Mouse (Mus musculus) heart, embryonic 16.5 days (tissue): Measurements from ENCODE around the gene Prkg1. TPM values are rescaled to one million over a fixed set of nuclear protein-coding genes. Genes with fewer than 3 reads are reported as not detected.
A peak's percentile ranks its signal among the peaks of the same experiment; 100 is the strongest.

Experiments
- ATAC-seq: fragments of 200-750 bp; cut with Nextera tagmentation; replicated peaks from 2 replicates; pipeline ENCODE4 v1.8.0; 2017; ENCODE audit warnings: moderate number of reproducible peaks; ENCODE audit not compliant: insufficient read depth, low FRiP score; ENCODE audit errors: extremely low read depth
- H3K27ac ChIP-seq: fragments of 300-500 bp; sonication (generic); 2 replicates; pipeline ENCODE4 v1.5.1; 2014; ENCODE audit warnings: mild to moderate bottlenecking, low read length, control low read depth, moderate library complexity
- H3K27me3 ChIP-seq: fragments of 300-500 bp; sonication (generic); 2 replicates; pipeline ENCODE4 v1.6.1; 2014; ENCODE audit warnings: low read length, mixed read lengths; ENCODE audit not compliant: control insufficient read depth, insufficient read depth
- H3K36me3 ChIP-seq: fragments of 300-500 bp; sonication (generic); 2 replicates; pipeline ENCODE4 v1.6.1; 2014; ENCODE audit not compliant: control insufficient read depth, insufficient read depth
- H3K4me1 ChIP-seq: fragments of 300-500 bp; sonication (generic); 2 replicates; pipeline ENCODE4 v1.6.1; 2014; ENCODE audit warnings: low read length, mixed read lengths; ENCODE audit not compliant: control insufficient read depth, insufficient read depth
- H3K4me2 ChIP-seq: fragments of 300-500 bp; sonication (generic); 2 replicates; pipeline ENCODE4 v1.6.1; 2014; ENCODE audit warnings: low read depth, mild to moderate bottlenecking, control low read depth, low read length
- H3K4me3 ChIP-seq: fragments of 300-500 bp; sonication (generic); 2 replicates; pipeline ENCODE4 v1.5.1; 2014; ENCODE audit warnings: mild to moderate bottlenecking, control low read depth, low read length
- H3K9ac ChIP-seq: fragments of 300-500 bp; sonication (generic); 2 replicates; pipeline ENCODE4 v1.6.1; 2014; ENCODE audit warnings: low read length, control low read depth
- H3K9me3 ChIP-seq: fragments of 300-500 bp; sonication (generic); replicated peaks from 2 replicates; pipeline ENCODE4 v1.6.1; 2016; ENCODE audit warnings: low read length; ENCODE audit not compliant: control insufficient read depth
- whole genome bisulfite sequencing: fragments of 180-500 bp; shearing (Covaris S2); extraction: QIAGEN DNeasy Blood & Tissue Kit; methylation state at CpG from one replicate; pipeline ENCODE4 v1.1.7; 2014; 5-methylcytosine and 5-hydroxymethylcytosine counted together
- polyA plus RNA-seq: library from polyadenylated mRNA; unstranded; fragments of >200 nt; fragmentation: Nextera tagmentation; extraction: Ambion mirVana; gene quantifications from 2 replicates; pipeline ENCODE4 v1.2.1, GENCODE M21; 2015

The Prkg1 gene
- polyA plus RNA-seq, 1 experiment from 2014 or later = 6.5 TPM

GRCm38 (mm10) chr19:31114690-31115089 is 650.1 kb downstream of the Prkg1 start:
- H3K36me3 ChIP-seq = no peaks in the 10 kb centered on the region
- H3K4me3 ChIP-seq = no peak overlapping the region
- 47% methylated on average over 4 of the region's 4 CpGs for WGBS
- no peaks in the 10 kb centered on the region for H3K9me3 ChIP-seq
- no peaks in the 10 kb centered on the region for H3K4me1 ChIP-seq
- H3K27me3 ChIP-seq = no peaks in the 10 kb centered on the region
- ATAC-seq = no peak
- H3K4me2 ChIP-seq = no peak overlapping the region
- no peak overlapping the region for H3K27ac ChIP-seq
- no peak overlapping the region for H3K9ac ChIP-seq

- 29% methylated on average over 9 of the region's 9 CpGs for WGBS
- Histone ChIP-seq H3K4me2 (no peak overlapping the region), H3K9me3 (no peaks in the 10 kb centered on the region), H3K27me3 (no peaks in the 10 kb centered on the region), H3K4me3 (no peak overlapping the region), H3K9ac (no peak overlapping the region), H3K36me3 (no peaks in the 10 kb centered on the region), H3K4me1 (peaks cover 6% of the 10 kb centered on the region), H3K27ac (no peak overlapping the region)
- ATAC-seq = no peak
These were observed 657.8 kb downstream of the Prkg1 start for GRCm38 (mm10) chr19:31106835-31107554.

DNA sequence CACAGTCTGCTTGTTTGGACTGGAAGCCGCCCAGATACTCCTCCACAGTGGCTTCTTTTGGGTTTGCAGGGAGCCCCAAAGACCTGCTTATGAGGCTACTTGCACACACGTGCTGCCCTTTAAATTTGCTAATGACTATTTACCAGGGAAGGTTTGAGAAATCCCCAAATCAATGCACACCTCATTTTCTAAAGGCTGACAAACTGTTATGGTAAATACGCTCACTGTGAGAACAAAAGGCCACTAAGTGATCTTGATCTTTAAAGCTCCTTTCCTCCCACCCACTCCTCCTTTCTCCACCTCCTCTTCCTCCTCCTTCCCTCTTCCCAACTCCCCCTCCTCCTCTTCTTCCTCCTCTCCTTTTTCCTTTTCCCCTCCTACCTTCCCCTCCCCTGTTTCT is 658.8 kb downstream of the Prkg1 start:
- Histone ChIP-seq H3K27ac (no peak overlapping the region), H3K4me2 (no peak overlapping the region), H3K9ac (no peak overlapping the region), H3K27me3 (no peaks in the 10 kb centered on the region), H3K4me3 (no peak overlapping the region), H3K9me3 (no peaks in the 10 kb centered on the region), H3K4me1 (peaks cover 6% of the 10 kb centered on the region), H3K36me3 (no peaks in the 10 kb centered on the region)
- no peak for ATAC-seq
- WGBS = 52% methylated on average over 3 of the region's 3 CpGs

- H3K4me2 ChIP-seq = no peak overlapping the region
- ATAC-seq = no peak
- 65% methylated on average over 6 of the region's 6 CpGs for WGBS
These were observed 660.1 kb downstream of the Prkg1 start for GRCm38 (mm10) chr19:31104764-31105163.

GRCm38 (mm10) chr19:31099369-31099768 is 665.5 kb downstream of the Prkg1 start:
- WGBS = 39% methylated on average over 3 of the region's 3 CpGs
- H3K27ac ChIP-seq = no peak overlapping the region
- no peak overlapping the region for H3K4me2 ChIP-seq
- no peak for ATAC-seq
- H3K9me3 ChIP-seq = no peaks in the 10 kb centered on the region
- H3K27me3 ChIP-seq = no peaks in the 10 kb centered on the region
- H3K4me1 ChIP-seq = peaks cover 5% of the 10 kb centered on the region; the same call in 1 of the 2 replicates
- H3K4me3 ChIP-seq = no peak overlapping the region
- H3K36me3 ChIP-seq = no peaks in the 10 kb centered on the region
- H3K9ac ChIP-seq = no peak overlapping the region

More at GRCm38 (mm10) chr19:31104764-31105163, 660.1 kb downstream of the Prkg1 start:
- Histone ChIP-seq H3K4me3 (no peak overlapping the region), H3K9ac (no peak overlapping the region), H3K36me3 (no peaks in the 10 kb centered on the region), H3K27me3 (no peaks in the 10 kb centered on the region), H3K4me1 (peaks cover 6% of the 10 kb centered on the region), H3K27ac (no peak overlapping the region), H3K9me3 (no peaks in the 10 kb centered on the region)

- no peaks in the 10 kb centered on the region for H3K36me3 ChIP-seq
- H3K4me2 ChIP-seq = no peak overlapping the region
- H3K4me3 ChIP-seq = no peak overlapping the region
- H3K4me1 ChIP-seq = peaks cover 5% of the 10 kb centered on the region; the same call in 1 of the 2 replicates
- H3K27ac ChIP-seq = no peak overlapping the region
- H3K9ac ChIP-seq = no peak overlapping the region
- 67% methylated on average over 3 of the region's 3 CpGs for WGBS
- no peak for ATAC-seq
- no peaks in the 10 kb centered on the region for H3K27me3 ChIP-seq
- H3K9me3 ChIP-seq = no peaks in the 10 kb centered on the region
These were observed 667.0 kb downstream of the Prkg1 start for GRCm38 (mm10) chr19:31097857-31098256.

DNA sequence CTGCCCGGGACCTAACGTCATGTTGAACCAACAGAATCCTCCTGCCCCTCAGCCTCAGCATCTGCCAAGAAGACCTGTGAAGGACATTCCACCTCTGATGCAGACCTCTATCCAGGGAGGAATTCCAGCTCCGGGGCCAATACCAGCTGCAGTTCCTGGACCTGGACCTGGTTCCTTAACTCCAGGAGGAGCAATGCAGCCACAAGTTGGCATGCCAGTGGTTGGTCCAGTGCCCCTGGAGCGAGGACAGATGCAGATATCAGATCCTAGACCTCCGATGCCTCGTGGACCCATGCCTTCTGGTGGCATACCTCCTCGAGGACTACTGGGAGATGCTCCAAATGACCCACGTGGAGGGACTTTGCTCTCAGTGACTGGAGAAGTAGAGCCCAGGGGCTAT is 681.1 kb downstream of the Prkg1 start:
- no peak for ATAC-seq
- peak overlapping the region; percentile 91 for H3K9ac ChIP-seq

GRCm38 (mm10) chr19:31082662-31083429 is 682.0 kb downstream of the Prkg1 start, which contains the start of gene Cstf2t:
Cstf2t (plus strand) TSS chr19:31082837.
- WGBS = 1% methylated on average over 56 of the region's 56 CpGs
- peak within 1 kb of the TSS; percentile 91 for H3K9ac ChIP-seq
- H3K36me3 ChIP-seq = peaks cover 26% of the 10 kb centered on the region
- no peaks in the 10 kb centered on the region for H3K9me3 ChIP-seq
- no peaks in the 10 kb centered on the region for H3K27me3 ChIP-seq
- H3K27ac ChIP-seq = peak within 1 kb of the TSS; percentile 88
- peak; percentile 100 for ATAC-seq
- peak within 1 kb of the TSS; percentile 89 for H3K4me3 ChIP-seq
- peak within 1 kb of the TSS; percentile 82 for H3K4me2 ChIP-seq
- H3K4me1 ChIP-seq = peaks cover 22% of the 10 kb centered on the region

More for the DNA sequence above, 681.1 kb downstream of the Prkg1 start:
- Histone ChIP-seq H3K4me3 (peak overlapping the region; percentile 89), H3K27me3 (no peaks in the 10 kb centered on the region), H3K36me3 (peaks cover 26% of the 10 kb centered on the region), H3K9me3 (no peaks in the 10 kb centered on the region), H3K4me1 (peaks cover 22% of the 10 kb centered on the region), H3K4me2 (peak overlapping the region; percentile 76), H3K27ac (no peak overlapping the region)
- 88% methylated on average over 8 of the region's 8 CpGs for WGBS

- peak overlapping the region; percentile 80 for H3K27ac ChIP-seq
- WGBS = 18% methylated on average over 7 of the region's 7 CpGs
- ATAC-seq = no peak
- peak overlapping the region; percentile 70 for H3K9ac ChIP-seq
- peak overlapping the region; percentile 82 for H3K4me2 ChIP-seq
- peaks cover 26% of the 10 kb centered on the region for H3K36me3 ChIP-seq
- H3K9me3 ChIP-seq = no peaks in the 10 kb centered on the region
- H3K4me3 ChIP-seq = peak overlapping the region; percentile 89
- peaks cover 22% of the 10 kb centered on the region for H3K4me1 ChIP-seq
- H3K27me3 ChIP-seq = no peaks in the 10 kb centered on the region
These were observed 682.6 kb downstream of the Prkg1 start for GRCm38 (mm10) chr19:31082226-31082625.
